Mouse (Mus musculus) layer of hippocampus, postnatal 36 days (tissue): ENCODE results near the gene 9930111J21Rik2. TPM values are rescaled to one million over a fixed set of nuclear protein-coding genes. Genes with fewer than 3 reads are reported as not detected.

ENCODE experiments used
- total RNA-seq, 2 experiments: library from RNA; stranded (reverse); gene quantifications; 2 replicates each; pipeline ENCODE4 v1.2.3; 2021

9930111J21Rik2 gene
- total RNA-seq, 2 experiments from 2014 or later, result 1.2 to 1.7 TPM

Other genes starting within 250 kb of the 9930111J21Rik2 start
- gene Trim41, start 233.9 kb downstream of the 9930111J21Rik2 start, total RNA-seq, result 10 to 100 TPM; 58.3 to 59.6 TPM
- gene Trim7, start 225.1 kb downstream of the 9930111J21Rik2 start, total RNA-seq, result 1 to 10 TPM; 1.6 to 2.5 TPM
- 1 to 10 TPM in 1 of 2 experiments, under 1 TPM in 1; 0.40 to 1.3 TPM for gene Gm12184, start 224.6 kb downstream of the 9930111J21Rik2 start, total RNA-seq
- 1 to 10 TPM; 3.2 to 4.3 TPM for gene Irgm1, start 179.6 kb downstream of the 9930111J21Rik2 start, total RNA-seq
- under 1 TPM in 1 of 2 experiments, not detected in 1; 0.23 TPM for gene Gm5431, start 149.0 kb downstream of the 9930111J21Rik2 start, total RNA-seq
- gene Psme2b, start 105.1 kb downstream of the 9930111J21Rik2 start, total RNA-seq, result 1 to 10 TPM in 1 of 2 experiments, under 1 TPM in 1; 0.66 to 1.5 TPM
- not detected for gene Olfr56, start 72.4 kb downstream of the 9930111J21Rik2 start, total RNA-seq
- gene 9930111J21Rik1, start 71.8 kb downstream of the 9930111J21Rik2 start, total RNA-seq, result under 1 TPM; 0.55 to 0.76 TPM
- under 1 TPM; 0.20 to 0.38 TPM for gene Gm12185, start 59.0 kb downstream of the 9930111J21Rik2 start, total RNA-seq
- 1 to 10 TPM in 1 of 2 experiments, not detected in 1; 1.2 TPM for gene Tgtp1, start 57.1 kb downstream of the 9930111J21Rik2 start, total RNA-seq
- gene Tgtp2, start 13.0 kb upstream of the 9930111J21Rik2 start, total RNA-seq, result under 1 TPM in 1 of 2 experiments, not detected in 1; 0.87 TPM
- 1 to 10 TPM in 1 of 2 experiments, under 1 TPM in 1; 0.97 to 1.4 TPM for gene Ifi47, start 25.3 kb upstream of the 9930111J21Rik2 start, total RNA-seq
- not detected for gene Olfr1396, start 63.6 kb upstream of the 9930111J21Rik2 start, total RNA-seq
- gene Olfr1395, start 91.0 kb upstream of the 9930111J21Rik2 start, total RNA-seq, result not detected
- not detected for gene Olfr1394, start 103.1 kb upstream of the 9930111J21Rik2 start, total RNA-seq
- gene Btnl9, start 135.9 kb upstream of the 9930111J21Rik2 start, total RNA-seq, result not detected
- gene Zfp62, start 152.1 kb upstream of the 9930111J21Rik2 start, total RNA-seq, result 10 to 100 TPM; 45.0 to 48.7 TPM
- 10 to 100 TPM; 52.0 to 54.4 TPM for gene Mgat1, start 192.9 kb upstream of the 9930111J21Rik2 start, total RNA-seq
- not detected for gene Olfr1393, start 227.1 kb upstream of the 9930111J21Rik2 start, total RNA-seq
- not detected for gene Olfr1392, start 234.0 kb upstream of the 9930111J21Rik2 start, total RNA-seq